Mouse (Mus musculus) ES-E14 (cell line): ENCODE results near the gene Tmcc1.

Experiments
- CHD2 ChIP-seq: IDR thresholded peaks from 2 replicates; pipeline ENCODE4 v1.6.1; 2014; ENCODE audit warnings: mild to moderate bottlenecking, low read depth, low read length, inconsistent platforms
- HCFC1 ChIP-seq: IDR thresholded peaks from 2 replicates; pipeline ENCODE4 v1.6.1; 2012; ENCODE audit warnings: low read length, inconsistent platforms, borderline replicate concordance; ENCODE audit not compliant: insufficient read depth

DNA sequence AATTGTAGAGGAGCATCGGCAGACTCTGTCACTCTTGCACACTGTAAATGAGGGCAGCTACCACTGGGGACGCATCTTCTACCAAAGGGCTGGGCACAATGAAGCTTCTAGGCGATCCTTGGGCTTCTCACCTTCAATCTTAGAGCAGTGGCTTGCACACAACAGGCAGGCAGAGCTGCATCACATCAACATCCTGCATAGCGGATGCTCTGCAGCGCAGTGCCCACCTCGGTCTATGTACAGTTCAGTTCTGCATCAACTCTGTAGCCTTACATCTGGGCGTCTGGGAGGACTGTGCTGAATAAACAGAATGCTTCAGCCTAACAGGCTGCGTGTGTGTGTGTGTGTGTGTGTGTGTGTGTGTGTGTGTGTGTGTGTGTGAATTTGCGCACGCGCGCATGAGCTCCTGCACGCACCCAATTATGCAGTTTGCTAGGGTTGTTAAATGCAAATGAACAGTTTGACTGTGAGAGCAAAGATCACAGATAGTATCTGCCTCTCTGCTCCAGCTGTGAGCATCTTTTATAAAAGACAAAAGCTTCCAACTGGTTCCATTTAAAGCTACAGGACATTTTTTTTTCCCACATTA, 136.5 kb downstream of the Tmcc1 start:
- TF ChIP-seq HCFC1 (no peak), CHD2 (no peak)
